Mouse (Mus musculus): Measurements from ENCODE around the gene Fsip1. TPM values are rescaled to one million over a fixed set of nuclear protein-coding genes. Genes with fewer than 3 reads are reported as not detected.

Gene Fsip1
- polyA plus RNA-seq, 1 experiment from 2014 or later, result 0.42 TPM

GRCm38 (mm10) chr2:118225316-118226041 is 31.3 kb downstream of the Fsip1 start:
- no peak overlapping the region for H3K27ac ChIP-seq (replicated peaks in 1 of 2; ENCODE audit: control insufficient read depth in 1 of 2, insufficient read depth in 1 of 2, low read depth in 2 of 2, low read length in 2 of 2)
- H3K27me3 ChIP-seq (ENCODE audit: control insufficient read depth, insufficient read depth, low read length), result no peaks in the 10 kb centered on the region; the same call in 1 of the 2 replicates
- H3K9ac ChIP-seq (ENCODE audit: low read length), result no peak overlapping the region
- no peaks in the 10 kb centered on the region for H3K36me3 ChIP-seq (ENCODE audit: control insufficient read depth, insufficient read depth, low read length)
- WGBS, result 75% methylated on average over 10 of the region's 10 CpGs
- H3K9me3 ChIP-seq (ENCODE audit: control insufficient read depth, low read length), result no peaks in the 10 kb centered on the region
- no peak overlapping the region for H3K4me2 ChIP-seq (ENCODE audit: low read length)
- ATAC-seq (ENCODE audit: insufficient number of reproducible peaks, insufficient read depth, low FRiP score, low read depth), result no peak
- peaks cover 0 to under 1% of the 10 kb centered on the region in 2 experiments; a peak in 1 of 4 replicates for H3K4me1 ChIP-seq (ENCODE audit: control insufficient read depth in 2 of 2, insufficient read depth in 2 of 2, low read length in 2 of 2)
- H3K4me3 ChIP-seq (ENCODE audit: control insufficient read depth in 1 of 2, insufficient read depth in 1 of 2, low read depth in 1 of 2, low read length in 2 of 2), result no peak overlapping the region

GRCm38 (mm10) chr2:118217993-118218595 is 38.7 kb downstream of the Fsip1 start:
- WGBS, result 56% methylated on average over 4 of the region's 4 CpGs
- H3K4me3 ChIP-seq (ENCODE audit: control insufficient read depth in 1 of 2, insufficient read depth in 1 of 2, low read depth in 1 of 2, low read length in 2 of 2), result no peak overlapping the region

GRCm38 (mm10) chr2:118209712-118210111 is 47.1 kb downstream of the Fsip1 start:
- H3K9me3 ChIP-seq (ENCODE audit: control insufficient read depth, low read length), result no peaks in the 10 kb centered on the region
- H3K4me1 ChIP-seq (ENCODE audit: control insufficient read depth in 2 of 2, insufficient read depth in 2 of 2, low read length in 2 of 2), result no peaks in the 10 kb centered on the region
- no peak overlapping the region for H3K9ac ChIP-seq (ENCODE audit: low read length)
- peaks cover 65% of the 10 kb centered on the region for H3K27me3 ChIP-seq (ENCODE audit: control insufficient read depth, insufficient read depth, low read length)
- H3K36me3 ChIP-seq (ENCODE audit: control insufficient read depth, insufficient read depth, low read length), result no peaks in the 10 kb centered on the region
- ATAC-seq (ENCODE audit: insufficient number of reproducible peaks, insufficient read depth, low FRiP score, low read depth), result no peak
- 62% methylated on average over 5 of the region's 5 CpGs for WGBS
- no peak overlapping the region for H3K27ac ChIP-seq (replicated peaks in 1 of 2; ENCODE audit: control insufficient read depth in 1 of 2, insufficient read depth in 1 of 2, low read depth in 2 of 2, low read length in 2 of 2)
- H3K4me2 ChIP-seq (ENCODE audit: low read length), result no peak overlapping the region
- H3K4me3 ChIP-seq (ENCODE audit: control insufficient read depth in 1 of 2, insufficient read depth in 1 of 2, low read depth in 1 of 2, low read length in 2 of 2), result no peak overlapping the region

More at GRCm38 (mm10) chr2:118217993-118218595, 38.7 kb downstream of the Fsip1 start:
- Histone ChIP-seq H3K9me3 (ENCODE audit: control insufficient read depth, low read length) (0 out of 2 replicates have a peak, but pooled peaks cover 4% of the 10 kb centered on the region), H3K27ac (replicated peaks in 1 of 2; ENCODE audit: control insufficient read depth in 1 of 2, insufficient read depth in 1 of 2, low read depth in 2 of 2, low read length in 2 of 2) (no peak overlapping the region), H3K9ac (ENCODE audit: low read length) (no peak overlapping the region), H3K4me2 (ENCODE audit: low read length) (no peak overlapping the region), H3K4me1 (ENCODE audit: control insufficient read depth in 2 of 2, insufficient read depth in 2 of 2, low read length in 2 of 2) (no peaks in the 10 kb centered on the region), H3K36me3 (ENCODE audit: control insufficient read depth, insufficient read depth, low read length) (no peaks in the 10 kb centered on the region), H3K27me3 (ENCODE audit: control insufficient read depth, insufficient read depth, low read length) (peaks cover 6% of the 10 kb centered on the region; the same call in 1 of the 2 replicates)
- no peak for ATAC-seq (ENCODE audit: insufficient number of reproducible peaks, insufficient read depth, low FRiP score, low read depth)

GRCm38 (mm10) chr2:118208651-118209050 is 48.1 kb downstream of the Fsip1 start:
- Histone ChIP-seq H3K27me3 (ENCODE audit: control insufficient read depth, insufficient read depth, low read length) (peaks cover 67% of the 10 kb centered on the region), H3K4me2 (ENCODE audit: low read length) (no peak overlapping the region), H3K9me3 (ENCODE audit: control insufficient read depth, low read length) (no peaks in the 10 kb centered on the region), H3K27ac (replicated peaks in 1 of 2; ENCODE audit: control insufficient read depth in 1 of 2, insufficient read depth in 1 of 2, low read depth in 2 of 2, low read length in 2 of 2) (no peak overlapping the region), H3K4me1 (ENCODE audit: control insufficient read depth in 2 of 2, insufficient read depth in 2 of 2, low read length in 2 of 2) (peaks cover 1 to 5% of the 10 kb centered on the region in 2 experiments), H3K9ac (ENCODE audit: low read length) (no peak overlapping the region), H3K4me3 (ENCODE audit: control insufficient read depth in 1 of 2, insufficient read depth in 1 of 2, low read depth in 1 of 2, low read length in 2 of 2) (no peak overlapping the region), H3K36me3 (ENCODE audit: control insufficient read depth, insufficient read depth, low read length) (no peaks in the 10 kb centered on the region)
- ATAC-seq (ENCODE audit: insufficient number of reproducible peaks, insufficient read depth, low FRiP score, low read depth), result no peak
- WGBS, result 51% methylated on average over 5 of the region's 5 CpGs

GRCm38 (mm10) chr2:118205991-118206585 is 50.7 kb downstream of the Fsip1 start:
- WGBS, result 46% methylated on average over 8 of the region's 8 CpGs
- Histone ChIP-seq H3K27ac (replicated peaks in 1 of 2; ENCODE audit: control insufficient read depth in 1 of 2, insufficient read depth in 1 of 2, low read depth in 2 of 2, low read length in 2 of 2) (no peak overlapping the region), H3K4me1 (ENCODE audit: control insufficient read depth in 2 of 2, insufficient read depth in 2 of 2, low read length in 2 of 2) (peaks cover 3 to 5% of the 10 kb centered on the region in 2 experiments), H3K9me3 (ENCODE audit: control insufficient read depth, low read length) (no peaks in the 10 kb centered on the region), H3K27me3 (ENCODE audit: control insufficient read depth, insufficient read depth, low read length) (peaks cover 68% of the 10 kb centered on the region), H3K4me3 (ENCODE audit: control insufficient read depth in 1 of 2, insufficient read depth in 1 of 2, low read depth in 1 of 2, low read length in 2 of 2) (no peak overlapping the region), H3K36me3 (ENCODE audit: control insufficient read depth, insufficient read depth, low read length) (no peaks in the 10 kb centered on the region), H3K4me2 (ENCODE audit: low read length) (no peak overlapping the region), H3K9ac (ENCODE audit: low read length) (no peak overlapping the region)
- no peak for ATAC-seq (ENCODE audit: insufficient number of reproducible peaks, insufficient read depth, low FRiP score, low read depth)

- 90% methylated on average over 4 of the region's 4 CpGs for WGBS
- ATAC-seq (ENCODE audit: insufficient number of reproducible peaks, insufficient read depth, low FRiP score, low read depth), result no peak
These were observed 52.1 kb downstream of the Fsip1 start for GRCm38 (mm10) chr2:118204646-118205045.

GRCm38 (mm10) chr2:118203739-118204461 is 52.9 kb downstream of the Fsip1 start:
- ATAC-seq (ENCODE audit: insufficient number of reproducible peaks, insufficient read depth, low FRiP score, low read depth), result no peak
- Histone ChIP-seq H3K4me1 (ENCODE audit: control insufficient read depth in 2 of 2, insufficient read depth in 2 of 2, low read length in 2 of 2) (peaks cover 3 to 5% of the 10 kb centered on the region in 2 experiments), H3K27me3 (ENCODE audit: control insufficient read depth, insufficient read depth, low read length) (peaks cover 56% of the 10 kb centered on the region), H3K4me3 (ENCODE audit: control insufficient read depth in 1 of 2, insufficient read depth in 1 of 2, low read depth in 1 of 2, low read length in 2 of 2) (peak overlapping the region in 1 of 2 experiments; percentile 6; a peak in 1 of 4 replicates), H3K9me3 (ENCODE audit: control insufficient read depth, low read length) (no peaks in the 10 kb centered on the region), H3K4me2 (ENCODE audit: low read length) (peak overlapping the region; percentile 44), H3K9ac (ENCODE audit: low read length) (no peak overlapping the region), H3K27ac (replicated peaks in 1 of 2; ENCODE audit: control insufficient read depth in 1 of 2, insufficient read depth in 1 of 2, low read depth in 2 of 2, low read length in 2 of 2) (no peak overlapping the region), H3K36me3 (ENCODE audit: control insufficient read depth, insufficient read depth, low read length) (no peaks in the 10 kb centered on the region)
- 15% methylated on average over 16 of the region's 16 CpGs for WGBS

More at GRCm38 (mm10) chr2:118204646-118205045, 52.1 kb downstream of the Fsip1 start:
- Histone ChIP-seq H3K9ac (ENCODE audit: low read length) (no peak overlapping the region), H3K27ac (replicated peaks in 1 of 2; ENCODE audit: control insufficient read depth in 1 of 2, insufficient read depth in 1 of 2, low read depth in 2 of 2, low read length in 2 of 2) (no peak overlapping the region), H3K27me3 (ENCODE audit: control insufficient read depth, insufficient read depth, low read length) (peaks cover 63% of the 10 kb centered on the region), H3K4me2 (ENCODE audit: low read length) (no peak overlapping the region), H3K9me3 (ENCODE audit: control insufficient read depth, low read length) (no peaks in the 10 kb centered on the region), H3K36me3 (ENCODE audit: control insufficient read depth, insufficient read depth, low read length) (no peaks in the 10 kb centered on the region), H3K4me1 (ENCODE audit: control insufficient read depth in 2 of 2, insufficient read depth in 2 of 2, low read length in 2 of 2) (peaks cover 3 to 5% of the 10 kb centered on the region in 2 experiments), H3K4me3 (ENCODE audit: control insufficient read depth in 1 of 2, insufficient read depth in 1 of 2, low read depth in 1 of 2, low read length in 2 of 2) (no peak overlapping the region)

All from heart, embryonic 14.5 days (tissue).